Mouse (Mus musculus) embryonic fibroblast, embryonic 13.5 days (primary cell): Measurements from ENCODE around the gene I0C0044D17Rik.

Experiments used
- CTCF ChIP-seq: IDR thresholded peaks from 2 replicates; pipeline ENCODE4 v1.5.1; 2011; ENCODE audit warnings: mild to moderate bottlenecking, control low read depth, low read length, moderate library complexity, borderline replicate concordance; ENCODE audit not compliant: insufficient read depth
- POLR2A ChIP-seq: IDR thresholded peaks from 2 replicates; pipeline ENCODE4 v1.6.1; 2011; ENCODE audit warnings: low read depth, mild to moderate bottlenecking, control low read depth, low read length, moderate library complexity

DNA sequence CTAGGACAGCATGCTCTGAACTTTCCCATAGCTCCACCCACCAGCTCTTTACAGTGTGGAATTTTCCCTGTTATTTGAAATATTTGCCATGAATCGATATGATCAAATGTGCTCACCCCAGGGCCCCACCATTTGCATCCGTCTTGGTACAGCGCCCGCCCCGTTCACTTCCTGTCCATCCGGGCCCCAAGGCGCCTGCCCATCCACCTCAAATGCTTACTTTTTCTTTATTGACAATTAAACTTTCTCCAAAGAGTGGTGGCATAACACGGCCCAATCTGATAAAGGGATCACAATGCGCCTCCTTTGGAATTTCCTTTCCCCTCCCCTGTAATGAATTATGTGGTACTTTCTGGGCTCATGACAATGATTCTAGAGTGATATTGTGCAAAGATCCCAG, 17.3 kb downstream of the I0C0044D17Rik start:
- no peak for TF ChIP-seq CTCF
- no peak for TF ChIP-seq POLR2A
